Mouse (Mus musculus) cerebellum, adult 2 months (tissue): ENCODE data around the gene Defb15.

Experiments used
- CTCF ChIP-seq: fragments of 200-500 bp; IDR thresholded peaks from 2 replicates; pipeline ENCODE4 v1.5.1; 2011; ENCODE audit warnings: low read depth, mild to moderate bottlenecking, control low read depth, low read length, moderate library complexity, borderline replicate concordance; ENCODE audit not compliant: insufficient read depth
- POLR2A ChIP-seq: fragments of 200-500 bp; IDR thresholded peaks from 2 replicates; pipeline ENCODE4 v1.6.1; 2011; ENCODE audit warnings: low read length, control low read depth, borderline replicate concordance; ENCODE audit not compliant: insufficient read depth

DNA sequence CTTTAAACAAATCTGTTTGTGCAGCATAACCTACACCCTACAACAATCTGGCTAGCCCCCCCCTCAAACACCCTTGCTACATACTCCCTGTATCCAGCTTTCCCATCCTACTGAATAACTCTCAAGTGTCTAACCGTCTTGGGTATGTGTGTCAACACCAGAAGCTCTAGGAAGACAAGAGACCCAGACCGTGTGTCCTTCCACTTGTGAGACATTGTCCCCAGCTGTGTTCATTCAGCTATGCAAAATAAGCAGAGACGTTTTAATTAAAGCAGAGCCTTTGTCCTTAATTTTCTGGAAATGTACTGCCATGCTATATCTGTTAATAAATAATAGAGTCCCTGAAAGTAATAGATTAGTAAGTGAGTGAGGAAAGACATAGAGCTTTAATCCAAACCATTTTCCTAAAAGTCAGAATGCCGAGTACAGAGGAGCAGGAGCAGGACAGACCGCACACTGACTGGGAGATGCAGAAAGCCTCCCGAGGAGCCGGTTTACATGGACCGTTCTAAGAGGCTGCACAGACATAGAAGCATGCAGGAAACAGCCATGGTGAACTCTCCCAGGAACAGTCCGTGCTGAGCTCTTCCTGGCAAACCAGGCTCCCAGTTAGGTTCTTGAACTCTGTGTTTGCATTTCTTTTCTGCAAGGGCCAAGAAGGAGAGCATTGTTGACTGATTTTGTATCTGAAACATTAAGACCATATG is 15.0 kb upstream of the Defb15 start:
- TF ChIP-seq POLR2A (no peak), CTCF (no peak)
